Mouse (Mus musculus) G1E (cell line): ENCODE results near the gene Tsga10. TPM values are rescaled to one million over a fixed set of nuclear protein-coding genes. Genes with fewer than 3 reads are reported as not detected.

Experiments used
- ATAC-seq: 2 replicates; pipeline ENCODE4 v1.8.0; 2016; ENCODE audit warnings: mild to moderate bottlenecking; ENCODE audit not compliant: insufficient number of reproducible peaks, poor library complexity, low FRiP score, severe bottlenecking; ENCODE audit errors: extremely low read depth
- DNase-seq: peaks from one replicate; pipeline ENCODE4 v3.0.0; 2012; ENCODE audit warnings: low spot score
- H3K27me3 ChIP-seq: 2 replicates; pipeline ENCODE4 v1.6.1; 2012; ENCODE audit warnings: mild to moderate bottlenecking, low read length, inconsistent platforms; ENCODE audit not compliant: insufficient read depth
- H3K36me3 ChIP-seq: replicated peaks from 2 replicates; pipeline ENCODE3; 2012; ENCODE audit warnings: mild to moderate bottlenecking, inconsistent platforms
- H3K4me1 ChIP-seq: 2 replicates; pipeline ENCODE4 v1.6.1; 2012; ENCODE audit warnings: low read depth, low read length, inconsistent platforms, mixed read lengths; ENCODE audit not compliant: insufficient read depth
- H3K4me3 ChIP-seq: 2 replicates; pipeline ENCODE4 v1.5.1; 2012; ENCODE audit warnings: low read depth, mild to moderate bottlenecking, inconsistent platforms, low read length, moderate library complexity, mixed read lengths
- H3K9me3 ChIP-seq: replicated peaks from 2 replicates; pipeline ENCODE4 v1.6.1; 2012; ENCODE audit warnings: inconsistent platforms
- CTCF ChIP-seq: IDR thresholded peaks from 2 replicates; pipeline ENCODE4 v1.5.1; 2012; ENCODE audit warnings: low read depth, low read length, inconsistent platforms, mixed read lengths
- GATA1 ChIP-seq: IDR thresholded peaks from 2 replicates; pipeline ENCODE4 v1.6.1; 2012; ENCODE audit warnings: borderline replicate concordance, low read length, inconsistent platforms, mixed read lengths
- GATA2 ChIP-seq: IDR thresholded peaks from 2 replicates; pipeline ENCODE4 v1.6.1; 2012; ENCODE audit warnings: low read depth, low read length, inconsistent platforms, borderline replicate concordance
- POLR2AphosphoS5 ChIP-seq: IDR thresholded peaks from 2 replicates; pipeline ENCODE4 v1.6.1; 2012; ENCODE audit warnings: low read depth, low read length, inconsistent platforms; ENCODE audit not compliant: insufficient replicate concordance
- TAL1 ChIP-seq: conservative IDR thresholded peaks from 2 replicates; pipeline ENCODE4 v1.6.1; 2012; ENCODE audit warnings: low read depth, low read length, inconsistent platforms, mixed read lengths
- polyA plus RNA-seq: library from polyadenylated mRNA; stranded (reverse); fragments of >175 nt; gene quantifications from 2 replicates; pipeline ENCODE4 v1.2.3, GENCODE M21; 2012
- total RNA-seq, 2 experiments: library from RNA; stranded (forward) in 1 of 2; stranded (reverse) in 1 of 2; fragments of 200-1000 nt in 1 of 2; fragments of >200 nt in 1 of 2; fragmentation: Nextera tagmentation in 1 of 2; gene quantifications; 2 replicates each; pipeline ENCODE4 v1.2.3; 2014 to 2017

Gene Tsga10
- total and polyA plus RNA-seq, 3 experiments = 0.41 to 10.2 (median 8.9) TPM

DNA sequence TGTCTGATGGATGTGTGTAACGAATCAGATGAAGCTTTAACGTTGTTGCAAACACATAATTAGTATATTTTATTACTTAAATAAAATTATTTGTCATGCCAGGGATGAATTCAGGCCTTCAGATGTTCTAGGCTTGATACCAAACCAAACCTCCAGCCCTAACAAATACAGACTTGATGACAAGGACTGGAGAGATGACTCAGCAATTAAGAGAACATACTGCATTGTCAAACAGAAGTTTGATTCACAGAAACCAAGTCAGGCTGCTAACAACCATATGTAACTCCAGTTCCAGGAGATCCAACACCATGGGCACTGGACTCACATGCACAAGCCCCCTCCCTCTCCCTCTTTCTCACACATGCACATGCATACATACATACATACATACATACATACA, 65.9 kb downstream of the Tsga10 start:
- H3K4me1 ChIP-seq = peaks cover 10% of the 10 kb centered on the region
- TF ChIP-seq POLR2AphosphoS5 (no peak), CTCF (no peak), GATA1 (no peak), TAL1 (no peak), GATA2 (no peak)
- ATAC-seq = no peak
- no peak for DNase-seq
- H3K27me3 ChIP-seq = peaks cover 10% of the 10 kb centered on the region; the same call in 1 of the 2 replicates
- no peaks in the 10 kb centered on the region for H3K36me3 ChIP-seq
- H3K4me3 ChIP-seq = no peak overlapping the region
- H3K9me3 ChIP-seq = no peaks in the 10 kb centered on the region

DNA sequence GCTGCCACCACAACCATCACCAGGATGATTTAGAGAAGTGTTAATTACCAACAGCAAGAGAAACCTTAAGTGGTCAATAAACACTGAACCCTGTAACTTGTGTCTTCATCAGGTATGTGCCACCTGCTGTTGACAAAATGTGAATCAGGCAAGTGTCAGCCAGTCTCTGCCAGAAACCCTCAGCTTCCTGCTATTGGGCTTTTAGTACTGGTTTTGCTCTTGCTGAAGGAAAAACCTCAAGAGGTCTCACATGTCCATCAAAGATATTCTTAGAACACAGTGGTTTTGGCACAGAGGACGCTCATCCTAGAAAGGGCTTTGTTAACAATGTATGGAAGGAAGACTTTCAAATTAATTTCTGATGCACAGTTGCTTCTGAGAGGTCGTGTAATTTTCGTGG, 66.7 kb downstream of the Tsga10 start:
- Histone ChIP-seq H3K27me3 (peaks cover 12% of the 10 kb centered on the region; the same call in 1 of the 2 replicates), H3K4me3 (no peak overlapping the region), H3K9me3 (no peaks in the 10 kb centered on the region), H3K4me1 (peaks cover 11% of the 10 kb centered on the region), H3K36me3 (no peaks in the 10 kb centered on the region)
- ATAC-seq (no peak), DNase-seq (no peak)
- TF ChIP-seq POLR2AphosphoS5 (no peak), TAL1 (no peak), CTCF (no peak), GATA1 (no peak), GATA2 (no peak)

DNA sequence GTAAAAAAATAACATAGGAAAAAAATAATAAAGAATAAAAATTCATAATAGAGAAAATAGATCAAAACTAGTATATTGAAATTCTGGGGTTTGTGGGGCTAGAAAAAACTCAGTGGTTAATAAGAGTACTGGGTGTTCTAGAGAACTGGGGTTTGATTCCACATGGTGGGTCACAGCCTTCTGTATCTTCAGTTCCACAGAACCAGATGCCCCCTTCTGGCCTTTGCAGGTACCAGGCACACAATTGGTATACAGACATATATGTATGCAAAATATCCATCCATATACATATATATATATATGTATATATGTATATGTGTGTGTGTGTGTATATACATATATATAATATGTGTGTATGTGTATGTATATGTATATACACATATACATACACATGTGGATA, 106.8 kb downstream of the Tsga10 start:
- no peak for DNase-seq
- Histone ChIP-seq H3K27me3 (peaks cover 12% of the 10 kb centered on the region), H3K36me3 (no peaks in the 10 kb centered on the region), H3K9me3 (no peaks in the 10 kb centered on the region), H3K4me1 (no peaks in the 10 kb centered on the region), H3K4me3 (no peak overlapping the region)
- no peak for ATAC-seq
- no peak for TF ChIP-seq GATA2
- no peak for TF ChIP-seq TAL1
- TF ChIP-seq POLR2AphosphoS5 = no peak
- TF ChIP-seq CTCF = no peak
- TF ChIP-seq GATA1 = no peak

DNA sequence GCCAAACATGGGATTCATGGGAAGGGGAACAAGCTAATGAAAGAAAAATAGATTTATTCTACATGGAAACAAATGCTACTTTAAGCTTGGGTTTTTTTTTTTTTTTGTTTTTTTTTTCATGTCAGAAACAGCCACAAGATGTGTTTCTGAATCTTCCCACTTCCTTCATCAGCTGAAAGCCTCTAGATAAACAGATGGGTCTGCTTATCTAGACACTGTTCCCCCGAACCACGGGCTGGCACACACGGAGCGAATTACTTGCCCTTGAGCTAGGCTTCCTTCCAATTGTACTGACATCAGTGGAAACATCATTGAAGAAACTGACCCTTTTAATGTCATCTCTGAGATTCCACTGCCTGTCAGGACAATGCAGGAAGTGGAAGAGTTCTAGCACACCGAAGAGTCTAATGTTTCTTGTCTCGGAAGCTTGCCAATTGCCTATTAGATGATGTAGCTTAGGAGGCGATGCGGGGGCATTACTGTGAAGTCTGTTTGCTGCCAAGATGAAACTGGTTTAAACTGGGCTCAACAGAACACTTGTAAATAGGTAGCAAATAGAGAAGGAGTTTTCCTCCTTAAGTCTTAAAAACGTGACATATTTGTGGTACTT, 121.5 kb downstream of the Tsga10 start:
- TF ChIP-seq POLR2AphosphoS5 (no peak), TAL1 (no peak), GATA2 (no peak), GATA1 (no peak), CTCF (no peak)
- Histone ChIP-seq H3K9me3 (no peaks in the 10 kb centered on the region), H3K4me3 (no peak overlapping the region), H3K4me1 (0 out of 2 replicates have a peak, but pooled peaks cover 2% of the 10 kb centered on the region), H3K36me3 (no peaks in the 10 kb centered on the region), H3K27me3 (peaks cover 17% of the 10 kb centered on the region)
- no peak for DNase-seq
- no peak for ATAC-seq

DNA sequence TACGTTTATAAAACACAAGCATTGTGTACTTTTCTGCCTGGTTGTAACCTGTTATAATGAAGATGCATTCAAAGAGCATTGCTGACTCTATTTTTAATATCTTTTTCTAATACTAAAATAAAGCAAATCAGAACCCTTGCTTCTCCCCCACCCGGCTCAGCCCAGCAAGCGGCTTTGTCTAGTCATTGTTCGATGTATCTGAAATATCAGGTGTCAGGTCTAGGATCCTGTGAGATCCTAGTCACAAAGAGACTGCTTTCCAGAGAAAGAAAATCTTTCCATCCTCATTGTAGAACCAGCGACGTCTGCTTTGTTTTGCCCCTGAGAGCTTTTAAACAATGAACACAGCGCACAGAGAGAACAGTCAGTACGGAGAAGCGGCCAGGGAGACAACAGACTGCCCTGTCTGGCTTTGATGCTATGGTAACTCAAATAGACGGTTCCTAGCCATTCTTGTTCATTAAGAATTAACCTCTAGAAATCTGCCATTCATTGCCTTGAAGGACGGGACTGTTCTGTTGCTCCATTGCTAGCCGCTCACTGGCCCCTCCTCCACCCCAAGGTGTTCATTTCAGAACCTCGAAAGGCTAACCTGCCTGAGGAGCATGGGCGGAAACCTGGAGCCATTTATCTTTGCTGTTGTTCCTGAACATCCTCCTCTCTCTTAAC, 123.5 kb downstream of the Tsga10 start:
- no peak for TF ChIP-seq POLR2AphosphoS5
- TF ChIP-seq TAL1 = no peak
- TF ChIP-seq CTCF = no peak
- no peak for TF ChIP-seq GATA1
- no peak for TF ChIP-seq GATA2
- Histone ChIP-seq H3K27me3 (peaks cover 15% of the 10 kb centered on the region), H3K9me3 (no peaks in the 10 kb centered on the region), H3K36me3 (no peaks in the 10 kb centered on the region), H3K4me1 (0 out of 2 replicates have a peak, but pooled peaks cover 2% of the 10 kb centered on the region), H3K4me3 (no peak overlapping the region)
- ATAC-seq (no peak), DNase-seq (no peak)

DNA sequence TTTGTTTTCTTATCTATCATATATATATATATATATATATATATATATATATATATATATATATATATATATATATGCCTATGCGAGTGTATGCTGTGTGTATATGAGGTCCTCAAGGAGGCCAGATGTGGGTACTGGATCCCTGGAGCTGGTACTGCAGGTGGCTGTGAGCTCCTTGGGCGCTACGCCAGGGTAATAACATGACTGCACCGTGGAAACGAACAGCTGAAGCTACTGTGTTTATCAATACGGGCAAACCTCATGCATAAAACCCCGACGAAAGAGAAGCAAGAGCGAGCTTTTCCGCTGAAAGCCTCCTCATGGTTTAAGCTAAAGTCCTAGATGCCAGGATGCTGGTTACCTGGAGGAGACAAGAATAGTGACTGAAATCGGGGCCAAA, 124.1 kb downstream of the Tsga10 start:
- no peak overlapping the region for H3K4me3 ChIP-seq
- H3K27me3 ChIP-seq = peaks cover 15% of the 10 kb centered on the region
- peaks cover 4% of the 10 kb centered on the region for H3K4me1 ChIP-seq
- H3K36me3 ChIP-seq = no peaks in the 10 kb centered on the region
- DNase-seq (no peak), ATAC-seq (no peak)
- TF ChIP-seq TAL1 = no peak
- no peak for TF ChIP-seq CTCF
- TF ChIP-seq POLR2AphosphoS5 = no peak
- TF ChIP-seq GATA1 = no peak
- TF ChIP-seq GATA2 = no peak
- H3K9me3 ChIP-seq = no peaks in the 10 kb centered on the region
